Mouse (Mus musculus) kidney, adult 9 months (tissue): ENCODE measurements around the gene Cblb.

ENCODE experiments used
- DNase-seq: peaks from one replicate; pipeline ENCODE4 v3.0.0; 2022

The Cblb gene

GRCm38 (mm10) chr16:52135689-52136390 is 104.8 kb downstream of the Cblb start:
- no peak for DNase-seq

- no peak for DNase-seq
These were observed 112.1 kb downstream of the Cblb start for GRCm38 (mm10) chr16:52143101-52143500.

- no peak for DNase-seq
These were observed 112.8 kb downstream of the Cblb start for GRCm38 (mm10) chr16:52143818-52144217.

GRCm38 (mm10) chr16:52144792-52145191 is 113.8 kb downstream of the Cblb start:
- no peak for DNase-seq

GRCm38 (mm10) chr16:52145552-52145951 is 114.5 kb downstream of the Cblb start:
- no peak for DNase-seq

GRCm38 (mm10) chr16:52146976-52147696 is 116.1 kb downstream of the Cblb start:
- no peak for DNase-seq

GRCm38 (mm10) chr16:52148041-52148440 is 117.0 kb downstream of the Cblb start:
- no peak for DNase-seq

- DNase-seq: no peak
These were observed 118.2 kb downstream of the Cblb start for GRCm38 (mm10) chr16:52149135-52149769.

- no peak for DNase-seq
These were observed 124.1 kb downstream of the Cblb start for GRCm38 (mm10) chr16:52155030-52155696.

GRCm38 (mm10) chr16:52159958-52160504 is 129.0 kb downstream of the Cblb start:
- DNase-seq: no peak

GRCm38 (mm10) chr16:52164246-52164645 is 133.2 kb downstream of the Cblb start:
- no peak for DNase-seq

GRCm38 (mm10) chr16:52173253-52173652 is 142.2 kb downstream of the Cblb start:
- DNase-seq: no peak

- no peak for DNase-seq
These were observed 148.8 kb downstream of the Cblb start for GRCm38 (mm10) chr16:52179839-52180238.

- peak; percentile 7 for DNase-seq
These were observed 151.0 kb downstream of the Cblb start for GRCm38 (mm10) chr16:52182057-52182456.

GRCm38 (mm10) chr16:52184350-52184749 is 153.3 kb downstream of the Cblb start:
- no peak for DNase-seq

GRCm38 (mm10) chr16:52186731-52187130 is 155.7 kb downstream of the Cblb start:
- DNase-seq: no peak

GRCm38 (mm10) chr16:52189103-52189502 is 158.1 kb downstream of the Cblb start:
- DNase-seq: no peak

- peak; percentile 80 for DNase-seq
These were observed 159.7 kb downstream of the Cblb start for GRCm38 (mm10) chr16:52190714-52191113.

GRCm38 (mm10) chr16:52194040-52194439 is 163.0 kb downstream of the Cblb start:
- DNase-seq: peak; percentile 12

GRCm38 (mm10) chr16:52194866-52195265 is 163.8 kb downstream of the Cblb start:
- no peak for DNase-seq

GRCm38 (mm10) chr16:52200107-52200506 is 169.1 kb downstream of the Cblb start:
- DNase-seq: no peak

GRCm38 (mm10) chr16:52210844-52211606 is 180.0 kb downstream of the Cblb start:
- no peak for DNase-seq
